ENCODE assay signal across 29 mouse cellular contexts in the genomic region with DNA sequence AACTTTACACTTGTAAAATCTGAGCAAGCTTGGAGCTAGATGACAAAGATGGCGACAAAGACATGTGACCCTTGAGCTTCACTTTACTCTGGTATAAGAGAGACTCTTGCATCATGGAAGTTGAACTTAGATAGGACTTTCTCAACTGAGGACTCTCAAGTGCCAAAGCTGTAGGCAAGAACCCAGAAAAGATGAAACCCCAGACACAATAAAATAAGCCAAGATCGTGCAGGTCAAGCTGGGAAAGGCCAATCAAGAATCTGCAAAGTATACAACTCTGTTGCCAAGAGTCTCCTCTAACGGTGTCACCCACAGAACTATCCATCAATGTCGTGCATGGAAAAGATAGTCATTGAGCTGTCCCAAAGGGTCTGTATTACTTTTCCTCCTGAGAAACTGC.
DNase-seq lines count a peak whose midpoint lies in the region; ATAC-seq lines count a peak whose summit lies in the region.
"Had no signal": no experiment of that assay in that cellular context is flagged by ENCODE, and none has a peak within 500 bp of the region (broad histone marks: within the 10 kb centered on the region; RNA-seq: fewer than 3 reads in every experiment).

No protein-coding gene starts in this region.

- H3K9ac ChIP-seq in lung, embryonic 16.5 days (ENCODE audit: low read length) = no peak overlapping the region
- H3K9ac ChIP-seq: embryonic facial prominence, embryonic 12.5 days; heart, embryonic 12.5 days; hindbrain, embryonic 14.5 days; kidney, embryonic 15.5 days; limb, embryonic 13.5 days; stomach, embryonic 15.5 days had no signal

- peak; percentile 76 for DNase-seq in gastrocnemius, adult 18-20 months (ENCODE audit: low spot score)
- DNase-seq in gastrocnemius, postnatal 4 days (ENCODE audit: low spot score in 2 of 2) = no peak
- DNase-seq in lung, postnatal 4 days = no peak
- peak; percentile 79 for DNase-seq in skeletal muscle tissue, adult 2 months (ENCODE audit: low read depth, low spot score)
- DNase-seq: B cell, adult 2 months; cerebellum, adult 11 months; cerebellum, adult 9-10 months; cerebellum, postnatal 36 days; embryo, embryonic 11 days; heart, adult 2 months; kidney, adult 11 months; kidney, postnatal 36 days; midbrain, embryonic 14.5 days had no signal

- ATAC-seq in lung, embryonic 16.5 days (ENCODE audit: low read depth) = peak; percentile 45; the same call in 1 of the 2 replicates
- no peak for ATAC-seq in CD4-positive, CD25-positive, alpha-beta regulatory T cell, adult 4 months
- ATAC-seq: activated CD4-positive, CD25-positive, alpha-beta regulatory T cell, adult 4 months; forebrain, embryonic 14.5 days had no signal

- H3K4me3 ChIP-seq in lung, embryonic 16.5 days (ENCODE audit: low read length) = no peak overlapping the region
- no peak overlapping the region for H3K4me3 ChIP-seq in brown adipose tissue, adult 24 weeks (ENCODE audit: insufficient read depth, low read depth, low read length)
- H3K4me3 ChIP-seq: embryonic facial prominence, embryonic 12.5 days; heart, adult 2 months; heart, embryonic 12.5 days; kidney, embryonic 15.5 days; layer of hippocampus, adult 2 months; left cerebral cortex, adult 2 months; limb, embryonic 13.5 days; stomach, embryonic 15.5 days had no signal

- H3K27ac ChIP-seq in lung, embryonic 16.5 days (ENCODE audit: low read length) = no peak overlapping the region
- H3K27ac ChIP-seq in brown adipose tissue, adult 24 weeks (replicated peaks; ENCODE audit: low read depth, low read length) = peak overlapping the region; percentile 83
- H3K27ac ChIP-seq: embryonic facial prominence, embryonic 12.5 days; heart, adult 2 months; hindbrain, embryonic 14.5 days; kidney, embryonic 15.5 days; layer of hippocampus, adult 2 months; left cerebral cortex, adult 2 months; limb, embryonic 13.5 days; macrophage; stomach, embryonic 15.5 days had no signal

- H3K4me1 ChIP-seq in lung, embryonic 16.5 days (replicated peaks; ENCODE audit: control insufficient read depth, insufficient read depth, low read length) = no peaks in the 10 kb centered on the region; the same call in 1 of the 2 replicates
- peaks cover 4% of the 10 kb centered on the region for H3K4me1 ChIP-seq in brown adipose tissue, adult 24 weeks (ENCODE audit: control insufficient read depth, insufficient read depth, insufficient read length, low read length)
- H3K4me1 ChIP-seq: embryonic facial prominence, embryonic 12.5 days; kidney, embryonic 15.5 days; limb, embryonic 13.5 days; stomach, embryonic 15.5 days had no signal

- H3K9me3 ChIP-seq in lung, embryonic 16.5 days (ENCODE audit: control insufficient read depth, low read length) = no peaks in the 10 kb centered on the region
- H3K9me3 ChIP-seq: embryonic facial prominence, embryonic 12.5 days; heart, embryonic 12.5 days; kidney, embryonic 15.5 days; limb, embryonic 13.5 days; stomach, embryonic 15.5 days had no signal

- no peaks in the 10 kb centered on the region for H3K36me3 ChIP-seq in lung, embryonic 16.5 days (ENCODE audit: control insufficient read depth, insufficient read depth, low read length)
- H3K36me3 ChIP-seq: embryonic facial prominence, embryonic 12.5 days; heart, embryonic 12.5 days; kidney, embryonic 15.5 days; limb, embryonic 13.5 days; stomach, embryonic 15.5 days had no signal

- WGBS in lung, embryonic 16.5 days = 59% methylated on average over 4 of the region's 4 CpGs

- H3K27me3 ChIP-seq in lung, embryonic 16.5 days (ENCODE audit: control insufficient read depth, insufficient read depth, low read depth, low read length) = no peaks in the 10 kb centered on the region
- H3K27me3 ChIP-seq: CH12.LX; embryonic facial prominence, embryonic 12.5 days; heart, embryonic 12.5 days; kidney, embryonic 15.5 days; limb, embryonic 13.5 days; stomach, embryonic 15.5 days had no signal

- H3K4me2 ChIP-seq in lung, embryonic 16.5 days (ENCODE audit: low read depth, low read length) = no peak overlapping the region
- H3K4me2 ChIP-seq: embryonic facial prominence, embryonic 12.5 days; heart, embryonic 12.5 days; hindbrain, embryonic 14.5 days; kidney, embryonic 15.5 days; limb, embryonic 13.5 days; liver, embryonic 11.5 days; stomach, embryonic 15.5 days had no signal

Comparison
In these comparisons a context has a peak if more than half of its experiments do, and no peak if none do; other contexts are left out.
1. DNase-seq: peak in gastrocnemius, adult 18-20 months (single experiment) and skeletal muscle tissue, adult 2 months (single experiment); none in gastrocnemius, postnatal 4 days (0 of 2) and lung, postnatal 4 days (0 of 2).